Mouse (Mus musculus) embryonic facial prominence, embryonic 15.5 days (tissue): ENCODE results near the gene Tmprss13. TPM values are rescaled to one million over a fixed set of nuclear protein-coding genes. Genes with fewer than 3 reads are reported as not detected.
A peak's percentile ranks its signal among the peaks of the same experiment; 100 is the strongest.

Experiments used
- ATAC-seq: fragments of 200-750 bp; cut with Nextera tagmentation; 2 replicates; pipeline ENCODE4 v1.8.0; 2017; ENCODE audit warnings: low read depth, moderate TSS enrichment; ENCODE audit not compliant: insufficient number of reproducible peaks, low FRiP score, low TSS enrichment
- H3K27ac ChIP-seq: fragments of 300-500 bp; sonication (generic); replicated peaks from 2 replicates; pipeline ENCODE4 v1.5.1; 2015; ENCODE audit warnings: mild to moderate bottlenecking, inconsistent platforms
- H3K27me3 ChIP-seq: fragments of 300-500 bp; sonication (generic); 2 replicates; pipeline ENCODE4 v1.6.1; 2015; ENCODE audit warnings: inconsistent platforms
- H3K36me3 ChIP-seq: fragments of 300-500 bp; sonication (generic); 2 replicates; pipeline ENCODE4 v1.6.1; 2015; ENCODE audit warnings: mild to moderate bottlenecking, inconsistent platforms
- H3K4me1 ChIP-seq: fragments of 300-500 bp; sonication (generic); 2 replicates; pipeline ENCODE4 v1.6.1; 2015; ENCODE audit warnings: inconsistent platforms
- H3K4me2 ChIP-seq: fragments of 300-500 bp; sonication (generic); replicated peaks from 2 replicates; pipeline ENCODE4 v1.6.1; 2015; ENCODE audit warnings: mild to moderate bottlenecking, inconsistent platforms
- H3K4me3 ChIP-seq: fragments of 300-500 bp; sonication (generic); replicated peaks from 2 replicates; pipeline ENCODE4 v1.5.1; 2015; ENCODE audit warnings: mild to moderate bottlenecking, inconsistent platforms
- H3K9ac ChIP-seq: fragments of 300-500 bp; sonication (generic); 2 replicates; pipeline ENCODE4 v1.6.1; 2015; ENCODE audit warnings: inconsistent platforms
- H3K9me3 ChIP-seq: fragments of 300-500 bp; sonication (generic); replicated peaks from 2 replicates; pipeline ENCODE4 v1.6.1; 2016; ENCODE audit warnings: inconsistent platforms
- WGBS: fragments of 180-500 bp; shearing (Covaris S2); methylation state at CpG from one replicate; pipeline ENCODE4 v1.1.7; 2015; 5-methylcytosine and 5-hydroxymethylcytosine counted together
- polyA plus RNA-seq: library from polyadenylated mRNA; unstranded; fragments of >200 nt; fragmentation: Nextera tagmentation; extraction: Ambion mirVana; gene quantifications from 2 replicates; pipeline ENCODE4 v1.2.1, GENCODE M21; 2015

The Tmprss13 gene
- 10.9 and 11.7 TPM in 2 replicates for polyA plus RNA-seq

DNA sequence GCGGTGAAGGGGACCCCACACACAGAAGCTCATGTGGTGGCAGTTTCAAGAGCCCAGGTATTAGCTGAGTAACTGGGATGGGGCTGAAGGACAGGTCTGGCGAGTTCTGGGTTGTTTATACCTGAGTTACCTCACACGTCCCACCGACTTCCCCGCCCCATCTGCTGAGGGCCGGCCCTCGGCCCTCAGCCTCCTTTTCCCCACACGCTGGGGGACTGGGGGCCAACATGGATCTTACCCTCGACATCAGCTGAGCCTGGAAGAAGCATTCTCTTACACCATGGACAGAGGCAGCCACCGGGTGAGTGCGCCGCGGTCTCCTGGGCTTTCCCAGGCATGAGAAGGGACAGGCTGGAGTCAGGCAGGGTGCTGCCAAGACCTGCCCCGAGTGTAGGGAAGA, at the start of gene Tmprss13:
Gene Tmprss13 (plus strand): TSS at position 246 of the 400 bp plus-strand sequence.
- no peak within 1 kb of the TSS for H3K9ac ChIP-seq
- H3K4me1 ChIP-seq: peaks cover 11% of the 10 kb centered on the region
- H3K9me3 ChIP-seq: no peaks in the 10 kb centered on the region
- H3K4me2 ChIP-seq: peak within 1 kb of the TSS; percentile 29
- H3K4me3 ChIP-seq: peak within 1 kb of the TSS; percentile 32
- H3K27me3 ChIP-seq: no peaks in the 10 kb centered on the region
- H3K36me3 ChIP-seq: no peaks in the 10 kb centered on the region
- 0 out of 2 replicates have a peak within 1 kb of the TSS, but pooled peaks have one; percentile 17 for H3K27ac ChIP-seq
- WGBS: 27% methylated on average over 14 of the region's 14 CpGs
- ATAC-seq: no peak

DNA sequence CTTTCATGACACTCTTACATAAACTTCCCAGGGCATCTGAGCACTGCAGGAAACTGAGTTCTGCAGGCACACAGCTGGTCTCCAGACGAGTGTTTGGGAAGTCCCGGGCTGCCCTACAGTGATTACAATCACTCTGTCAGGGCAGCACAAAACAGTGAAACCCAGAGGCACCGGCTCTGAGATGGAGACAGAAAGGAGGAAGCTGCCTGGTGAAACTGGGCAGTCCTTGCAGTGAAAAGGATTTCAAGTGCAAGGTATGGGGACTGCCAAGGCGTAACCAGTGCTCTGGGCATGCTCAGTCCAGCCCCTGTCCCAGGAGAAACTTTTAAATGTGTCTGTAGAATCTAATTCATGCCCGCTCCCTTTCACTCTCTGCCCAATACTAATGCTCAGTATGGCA, 46.7 kb upstream of the Tmprss13 start:
- H3K27me3 ChIP-seq: peaks cover 35% of the 10 kb centered on the region
- WGBS: 37% methylated on average over 5 of the region's 5 CpGs

DNA sequence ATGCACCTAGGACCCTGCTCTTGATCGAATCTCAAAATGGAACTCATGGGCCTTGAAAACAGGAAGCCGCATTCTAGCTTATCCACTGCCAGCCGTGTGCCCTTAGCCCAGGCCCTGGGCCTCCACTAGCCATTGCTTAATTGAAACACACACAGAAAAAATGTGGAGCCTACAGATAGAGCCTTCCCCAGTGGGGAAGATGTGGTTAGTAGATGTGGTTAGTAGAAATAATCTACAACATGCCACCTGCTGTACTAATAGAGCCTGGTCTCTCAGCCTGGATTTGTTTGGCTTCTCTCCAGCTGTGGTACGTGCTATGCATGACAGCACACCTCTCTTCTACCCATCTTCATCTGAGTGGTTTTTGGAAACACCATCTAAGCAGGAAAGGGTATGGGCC, 44.7 kb upstream of the Tmprss13 start:
- Histone ChIP-seq H3K4me3 (no peak overlapping the region), H3K27me3 (peaks cover 17% of the 10 kb centered on the region), H3K4me2 (no peak overlapping the region), H3K9ac (no peak overlapping the region), H3K9me3 (no peaks in the 10 kb centered on the region), H3K36me3 (no peaks in the 10 kb centered on the region), H3K27ac (no peak overlapping the region), H3K4me1 (no peaks in the 10 kb centered on the region)
- WGBS: 73% methylated on average over 4 of the region's 4 CpGs
- no peak for ATAC-seq

More for the DNA sequence above, 46.7 kb upstream of the Tmprss13 start:
- peaks cover 5% of the 10 kb centered on the region for H3K4me1 ChIP-seq
- H3K4me3 ChIP-seq: no peak overlapping the region
- ATAC-seq: no peak
- no peak overlapping the region for H3K4me2 ChIP-seq
- no peak overlapping the region for H3K27ac ChIP-seq
- no peaks in the 10 kb centered on the region for H3K36me3 ChIP-seq
- no peak overlapping the region for H3K9ac ChIP-seq
- no peaks in the 10 kb centered on the region for H3K9me3 ChIP-seq

GRCm38 (mm10) chr9:45274635-45275034, 44.3 kb upstream of the Tmprss13 start:
- no peak overlapping the region for H3K27ac ChIP-seq
- H3K4me2 ChIP-seq: no peak overlapping the region
- no peaks in the 10 kb centered on the region for H3K9me3 ChIP-seq
- WGBS: 90% methylated on average over 2 of the region's 2 CpGs
- no peaks in the 10 kb centered on the region for H3K4me1 ChIP-seq
- H3K9ac ChIP-seq: no peak overlapping the region
- ATAC-seq: no peak
- peaks cover 13% of the 10 kb centered on the region for H3K27me3 ChIP-seq
- no peak overlapping the region for H3K4me3 ChIP-seq
- no peaks in the 10 kb centered on the region for H3K36me3 ChIP-seq

DNA sequence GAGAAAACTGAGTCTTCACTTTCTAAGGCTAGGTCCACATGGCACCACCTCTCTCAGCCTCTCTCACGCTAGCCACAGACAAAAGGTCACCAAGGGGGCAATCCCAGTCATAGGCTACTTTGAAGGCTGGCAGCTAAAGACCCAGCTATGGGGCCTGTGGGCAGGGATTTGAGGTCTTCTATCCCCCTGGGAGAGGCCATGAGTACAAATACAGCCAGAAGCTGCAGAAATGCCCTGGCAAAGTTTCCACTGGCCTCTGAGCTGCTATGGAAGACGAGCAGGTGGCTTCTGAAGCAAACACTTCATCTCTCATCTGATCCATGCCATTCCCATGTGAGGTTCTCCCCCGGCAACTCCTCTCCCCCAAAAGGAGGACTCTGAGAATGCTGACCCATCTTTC, 38.8 kb upstream of the Tmprss13 start:
- H3K36me3 ChIP-seq: no peaks in the 10 kb centered on the region
- H3K27me3 ChIP-seq: no peaks in the 10 kb centered on the region
- H3K4me3 ChIP-seq: no peak overlapping the region
- no peak overlapping the region for H3K9ac ChIP-seq
- no peak overlapping the region for H3K4me2 ChIP-seq
- H3K4me1 ChIP-seq: no peaks in the 10 kb centered on the region
- no peak overlapping the region for H3K27ac ChIP-seq
- 69% methylated on average over 3 of the region's 3 CpGs for WGBS
- ATAC-seq: no peak
- no peaks in the 10 kb centered on the region for H3K9me3 ChIP-seq

- no peak overlapping the region for H3K4me3 ChIP-seq
- H3K36me3 ChIP-seq: no peaks in the 10 kb centered on the region
- H3K9ac ChIP-seq: no peak overlapping the region
- no peaks in the 10 kb centered on the region for H3K9me3 ChIP-seq
- no peaks in the 10 kb centered on the region for H3K27me3 ChIP-seq
- H3K4me2 ChIP-seq: no peak overlapping the region
- no peak overlapping the region for H3K27ac ChIP-seq
- ATAC-seq: no peak
- H3K4me1 ChIP-seq: no peaks in the 10 kb centered on the region
- WGBS: 76% methylated on average over 3 of the region's 3 CpGs
Measured at GRCm38 (mm10) chr9:45280891-45281290, 38.0 kb upstream of the Tmprss13 start.

DNA sequence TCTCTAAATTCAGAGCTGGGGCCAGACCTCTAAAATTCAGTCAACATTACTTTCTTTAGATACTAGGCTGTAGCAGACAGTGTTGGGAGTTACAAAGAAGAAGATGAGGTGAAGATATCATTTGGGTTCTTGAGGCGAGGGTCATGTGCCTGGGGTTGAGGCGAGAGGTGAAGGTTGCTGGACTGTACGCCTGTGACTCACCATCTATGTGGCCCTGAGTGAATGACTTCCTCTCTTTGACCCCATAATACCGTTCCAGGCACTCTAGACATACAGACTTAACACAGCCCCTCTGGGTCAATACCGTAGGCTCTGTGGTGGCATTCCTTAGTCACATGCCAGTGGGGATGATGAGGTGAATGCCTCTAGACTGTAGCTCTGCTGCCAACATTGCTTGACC, 36.4 kb upstream of the Tmprss13 start:
- Histone ChIP-seq H3K4me1 (no peaks in the 10 kb centered on the region), H3K36me3 (no peaks in the 10 kb centered on the region), H3K4me3 (no peak overlapping the region), H3K27ac (no peak overlapping the region), H3K4me2 (no peak overlapping the region), H3K27me3 (no peaks in the 10 kb centered on the region), H3K9me3 (no peaks in the 10 kb centered on the region), H3K9ac (no peak overlapping the region)
- 86% methylated on average over 5 of the region's 5 CpGs for WGBS
- no peak for ATAC-seq

- no peaks in the 10 kb centered on the region for H3K36me3 ChIP-seq
- H3K27me3 ChIP-seq: no peaks in the 10 kb centered on the region
- no peak overlapping the region for H3K4me3 ChIP-seq
- H3K9me3 ChIP-seq: no peaks in the 10 kb centered on the region
- H3K9ac ChIP-seq: no peak overlapping the region
- no peak for ATAC-seq
- no peak overlapping the region for H3K27ac ChIP-seq
- H3K4me1 ChIP-seq: no peaks in the 10 kb centered on the region
- H3K4me2 ChIP-seq: no peak overlapping the region
- 80% methylated on average over 11 of the region's 11 CpGs for WGBS
Measured at GRCm38 (mm10) chr9:45291481-45292168, 27.3 kb upstream of the Tmprss13 start.

GRCm38 (mm10) chr9:45294210-45295011, 24.5 kb upstream of the Tmprss13 start:
- no peak for ATAC-seq
- H3K4me2 ChIP-seq: no peak overlapping the region
- 43% methylated on average over 10 of the region's 10 CpGs for WGBS
- no peak overlapping the region for H3K9ac ChIP-seq
- no peaks in the 10 kb centered on the region for H3K36me3 ChIP-seq
- no peak overlapping the region for H3K27ac ChIP-seq
- H3K4me3 ChIP-seq: no peak overlapping the region
- H3K27me3 ChIP-seq: no peaks in the 10 kb centered on the region
- H3K4me1 ChIP-seq: no peaks in the 10 kb centered on the region
- no peaks in the 10 kb centered on the region for H3K9me3 ChIP-seq

DNA sequence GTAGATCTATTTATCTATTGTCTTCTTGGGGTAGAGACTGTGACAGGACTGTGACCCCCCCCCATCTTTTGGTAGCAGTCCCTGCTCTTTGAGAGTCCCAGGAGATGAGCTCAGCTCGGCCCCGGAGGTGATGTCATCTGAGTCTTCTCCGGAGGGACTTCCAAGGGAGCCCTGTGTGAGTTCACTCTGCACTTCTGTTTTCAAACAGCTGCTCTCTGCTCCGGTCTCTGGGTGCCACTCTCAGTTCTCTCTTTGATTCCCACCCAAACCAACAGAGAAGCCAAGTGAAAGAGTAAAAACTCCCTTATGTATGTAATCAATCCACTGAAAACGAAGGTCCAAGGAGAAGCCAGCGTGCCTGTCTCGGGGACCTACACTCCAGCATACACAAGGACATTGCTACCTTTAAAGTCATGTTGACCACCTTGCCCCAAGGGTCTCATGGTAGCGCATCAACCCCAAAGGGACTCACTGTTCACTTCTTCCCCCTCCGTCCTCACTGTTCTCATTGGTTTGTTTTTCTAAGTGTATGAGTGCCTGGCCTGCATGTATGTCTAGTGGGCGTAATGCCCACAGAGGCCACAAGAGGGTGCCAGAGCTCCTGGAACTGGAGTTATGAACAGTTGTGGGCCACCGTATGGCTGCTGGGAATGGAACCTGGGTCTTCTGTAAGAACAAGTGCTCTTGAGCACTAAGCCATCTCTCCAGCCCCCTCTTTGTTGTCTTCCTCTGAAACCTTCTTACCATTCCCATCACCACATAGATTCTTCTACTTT, 19.5 kb upstream of the Tmprss13 start:
- Histone ChIP-seq H3K27ac (no peak overlapping the region), H3K9me3 (0 out of 2 replicates have a peak, but pooled peaks cover 6% of the 10 kb centered on the region), H3K4me2 (no peak overlapping the region), H3K36me3 (no peaks in the 10 kb centered on the region), H3K9ac (no peak overlapping the region), H3K4me3 (no peak overlapping the region), H3K27me3 (no peaks in the 10 kb centered on the region), H3K4me1 (no peaks in the 10 kb centered on the region)
- WGBS: 83% methylated on average over 11 of the region's 11 CpGs
- no peak for ATAC-seq
